Mouse (Mus musculus) midbrain, embryonic 15.5 days (tissue): ENCODE results near the gene Ginm1. TPM values are rescaled to one million over a fixed set of nuclear protein-coding genes. Genes with fewer than 3 reads are reported as not detected.
A peak's percentile ranks its signal among the peaks of the same experiment; 100 is the strongest.

Experiments used
- ATAC-seq: fragments of 200-750 bp; cut with Nextera tagmentation; replicated peaks from 2 replicates; pipeline ENCODE4 v1.8.0; 2017; ENCODE audit warnings: moderate TSS enrichment
- H3K27ac ChIP-seq: fragments of 300-500 bp; sonication (generic); 2 replicates; pipeline ENCODE4 v1.5.1; 2015; ENCODE audit warnings: mild to moderate bottlenecking, inconsistent platforms
- H3K27me3 ChIP-seq: fragments of 300-500 bp; sonication (generic); replicated peaks from 2 replicates; pipeline ENCODE4 v1.6.1; 2015; ENCODE audit warnings: inconsistent platforms
- H3K36me3 ChIP-seq: fragments of 300-500 bp; sonication (generic); replicated peaks from 2 replicates; pipeline ENCODE4 v1.6.1; 2015; ENCODE audit warnings: inconsistent platforms
- H3K4me1 ChIP-seq: fragments of 300-500 bp; sonication (generic); 2 replicates; pipeline ENCODE4 v1.6.1; 2015; ENCODE audit warnings: inconsistent platforms
- H3K4me2 ChIP-seq: fragments of 300-500 bp; sonication (generic); 2 replicates; pipeline ENCODE4 v1.6.1; 2015; ENCODE audit warnings: inconsistent platforms, mild to moderate bottlenecking, moderate library complexity
- H3K4me3 ChIP-seq: fragments of 300-500 bp; sonication (generic); 2 replicates; pipeline ENCODE4 v1.5.1; 2015; ENCODE audit warnings: mild to moderate bottlenecking, inconsistent platforms
- H3K9ac ChIP-seq: fragments of 300-500 bp; sonication (generic); 2 replicates; pipeline ENCODE4 v1.6.1; 2015; ENCODE audit warnings: mild to moderate bottlenecking, inconsistent platforms
- H3K9me3 ChIP-seq: fragments of 300-500 bp; sonication (generic); 2 replicates; pipeline ENCODE4 v1.6.1; 2016; ENCODE audit warnings: inconsistent platforms
- WGBS: fragments of 180-500 bp; shearing (Covaris S2); methylation state at CpG from one replicate; pipeline ENCODE4 v1.1.7; 2015; ENCODE audit warnings: mixed read lengths; 5-methylcytosine and 5-hydroxymethylcytosine counted together
- polyA plus RNA-seq: library from polyadenylated mRNA; unstranded; fragments of >200 nt; fragmentation: Nextera tagmentation; extraction: Ambion mirVana; gene quantifications from 2 replicates; pipeline ENCODE4 v1.2.1, GENCODE M21; 2015

Ginm1 gene
- polyA plus RNA-seq, 1 experiment from 2014 or later: 44.4 TPM

DNA sequence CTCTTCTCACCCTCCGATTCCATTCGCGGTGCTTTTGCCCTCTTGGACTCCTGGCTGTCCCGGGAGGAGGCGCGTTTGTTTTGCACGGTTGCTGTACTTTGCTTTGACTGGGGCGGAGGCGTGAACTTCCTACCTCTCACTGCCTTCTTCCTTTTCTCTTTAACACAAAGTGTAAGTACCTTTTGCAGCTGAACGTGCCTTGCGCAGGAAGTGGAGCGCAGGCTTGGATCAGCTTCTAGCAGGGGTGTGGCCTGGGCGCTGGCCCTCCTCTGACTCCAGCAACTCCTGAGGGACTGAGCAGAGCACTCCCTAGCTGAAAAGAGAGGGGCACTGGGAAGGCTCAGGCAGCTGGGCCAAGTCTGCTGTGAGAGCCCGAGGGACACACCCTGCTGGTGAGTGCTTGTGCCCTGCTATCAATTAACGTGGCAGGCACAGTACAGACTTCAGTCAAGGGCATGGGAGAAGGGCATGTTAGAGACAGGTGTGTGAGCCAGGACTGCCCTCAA lies 39.6 kb upstream of the Ginm1 start, which contains the start of gene Zc3h12d:
Gene Zc3h12d, plus strand, starts transcription at position 300 of the 506 bp plus-strand sequence.
- no peak within 1 kb of the TSS for H3K4me3 ChIP-seq
- H3K9ac ChIP-seq: no peak within 1 kb of the TSS
- H3K4me1 ChIP-seq: no peaks in the 10 kb centered on the region
- no peaks in the 10 kb centered on the region for H3K9me3 ChIP-seq
- H3K27ac ChIP-seq: no peak within 1 kb of the TSS
- no peaks in the 10 kb centered on the region for H3K36me3 ChIP-seq
- H3K4me2 ChIP-seq: peak within 1 kb of the TSS; percentile 18
- no peak for ATAC-seq
- no peaks in the 10 kb centered on the region for H3K27me3 ChIP-seq
- WGBS: 6% methylated on average over 15 of the region's 15 CpGs

DNA sequence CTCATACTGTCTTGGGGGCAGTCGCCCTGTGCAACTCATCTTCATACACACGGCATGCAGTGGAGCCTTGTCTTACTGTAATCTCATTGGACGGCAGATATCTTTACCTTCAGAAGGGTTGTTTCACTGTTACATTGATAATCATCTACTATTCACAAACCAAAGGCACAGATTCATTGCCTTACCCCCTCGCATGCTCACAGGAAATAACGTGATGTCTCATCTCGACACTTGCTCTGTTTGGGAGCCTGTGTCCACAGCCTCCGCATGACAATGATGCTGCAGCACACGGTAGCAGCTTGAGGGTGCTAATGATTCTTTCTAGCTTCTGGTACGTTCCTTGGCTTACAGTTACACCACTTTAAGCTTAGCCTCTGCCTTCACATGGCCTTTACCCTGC lies 33.5 kb upstream of the Ginm1 start:
- no peaks in the 10 kb centered on the region for H3K27me3 ChIP-seq
- peaks cover 13% of the 10 kb centered on the region; the same call in 1 of the 2 replicates for H3K36me3 ChIP-seq
- H3K9ac ChIP-seq: no peak overlapping the region
- no peak overlapping the region for H3K27ac ChIP-seq
- H3K4me2 ChIP-seq: no peak overlapping the region
- WGBS: 95% methylated on average over 9 of the region's 9 CpGs
- H3K4me3 ChIP-seq: no peak overlapping the region
- H3K9me3 ChIP-seq: no peaks in the 10 kb centered on the region
- ATAC-seq: no peak
- no peaks in the 10 kb centered on the region for H3K4me1 ChIP-seq

DNA sequence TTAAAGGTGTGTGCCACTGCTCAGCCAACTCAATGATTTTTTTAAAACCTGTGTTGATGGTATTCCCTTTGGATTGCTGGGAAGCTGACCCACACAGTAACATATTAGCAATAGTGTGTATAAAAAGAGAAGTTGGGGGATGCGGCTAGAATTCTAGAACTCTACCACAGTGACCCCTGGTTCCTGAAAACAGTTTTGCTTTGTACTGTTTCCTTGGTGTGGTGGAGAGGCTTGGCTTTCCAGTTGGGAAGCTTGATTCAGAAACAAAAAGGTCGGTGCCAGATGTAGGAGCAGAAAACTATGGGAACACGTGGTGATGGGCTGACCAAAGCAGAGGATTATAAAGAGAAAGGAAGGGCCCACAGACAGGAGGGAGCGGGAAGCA lies 32.6 kb upstream of the Ginm1 start:
- Histone ChIP-seq H3K9ac (no peak overlapping the region), H3K9me3 (no peaks in the 10 kb centered on the region), H3K4me2 (no peak overlapping the region), H3K4me1 (no peaks in the 10 kb centered on the region), H3K36me3 (peaks cover 18% of the 10 kb centered on the region; the same call in 1 of the 2 replicates), H3K27ac (no peak overlapping the region), H3K27me3 (no peaks in the 10 kb centered on the region), H3K4me3 (no peak overlapping the region)
- 93% methylated on average over 4 of the region's 4 CpGs for WGBS
- no peak for ATAC-seq

DNA sequence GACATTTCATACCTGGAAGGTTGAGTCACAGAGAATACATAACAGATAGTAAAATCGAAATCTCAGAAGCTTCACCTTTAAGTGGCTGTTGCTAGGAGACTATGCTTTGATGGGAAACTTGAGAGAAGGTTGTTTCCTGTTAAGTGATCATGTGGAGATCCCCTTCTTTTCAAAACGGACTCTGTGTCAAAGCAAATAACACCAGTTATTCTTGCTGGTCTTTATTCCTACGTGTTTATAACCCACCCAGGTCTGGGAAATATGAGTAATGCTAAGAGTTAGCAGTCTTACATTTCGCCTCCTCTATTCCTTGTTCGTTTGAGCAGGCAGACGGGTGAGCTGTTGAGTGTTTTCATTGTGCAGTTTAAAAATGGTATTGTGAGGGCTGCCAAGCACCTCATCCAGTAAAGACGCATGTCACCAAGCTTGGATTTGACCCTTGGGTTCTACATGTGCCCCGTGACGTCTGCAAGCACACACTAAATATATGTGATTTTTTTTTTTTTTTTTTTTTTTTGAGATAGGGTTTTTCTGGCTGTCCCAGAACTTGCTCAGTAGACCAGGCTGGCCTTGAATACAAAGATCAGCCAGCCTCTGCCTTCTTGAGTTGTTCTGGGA lies 32.1 kb upstream of the Ginm1 start:
- Histone ChIP-seq H3K27me3 (no peaks in the 10 kb centered on the region), H3K36me3 (peaks cover 18% of the 10 kb centered on the region; the same call in 1 of the 2 replicates), H3K9me3 (no peaks in the 10 kb centered on the region), H3K4me3 (no peak overlapping the region), H3K4me1 (no peaks in the 10 kb centered on the region), H3K4me2 (no peak overlapping the region), H3K9ac (no peak overlapping the region), H3K27ac (no peak overlapping the region)
- no peak for ATAC-seq
- 87% methylated on average over 9 of the region's 9 CpGs for WGBS

GRCm38 (mm10) chr10:7821981-7822380 lies 29.4 kb upstream of the Ginm1 start:
- H3K9me3 ChIP-seq: no peaks in the 10 kb centered on the region
- H3K4me2 ChIP-seq: no peak overlapping the region
- no peaks in the 10 kb centered on the region for H3K4me1 ChIP-seq
- no peaks in the 10 kb centered on the region for H3K27me3 ChIP-seq
- 96% methylated on average over 12 of the region's 12 CpGs for WGBS
- H3K9ac ChIP-seq: no peak overlapping the region
- peaks cover 24% of the 10 kb centered on the region; the same call in 1 of the 2 replicates for H3K36me3 ChIP-seq
- no peak overlapping the region for H3K27ac ChIP-seq
- no peak overlapping the region for H3K4me3 ChIP-seq
- ATAC-seq: no peak

GRCm38 (mm10) chr10:7820171-7820570 lies 27.5 kb upstream of the Ginm1 start:
- 90% methylated on average over 5 of the region's 5 CpGs for WGBS
- H3K36me3 ChIP-seq: peaks cover 27% of the 10 kb centered on the region; the same call in 1 of the 2 replicates
- no peak for ATAC-seq

GRCm38 (mm10) chr10:7819603-7820002 lies 27.0 kb upstream of the Ginm1 start:
- ATAC-seq: no peak
- no peaks in the 10 kb centered on the region for H3K9me3 ChIP-seq
- H3K27me3 ChIP-seq: no peaks in the 10 kb centered on the region
- whole genome bisulfite sequencing: 95% methylated on average over 4 of the region's 4 CpGs
- H3K4me2 ChIP-seq: no peak overlapping the region
- no peak overlapping the region for H3K9ac ChIP-seq
- no peak overlapping the region for H3K4me3 ChIP-seq
- H3K27ac ChIP-seq: no peak overlapping the region
- H3K4me1 ChIP-seq: no peaks in the 10 kb centered on the region
- H3K36me3 ChIP-seq: peaks cover 27% of the 10 kb centered on the region; the same call in 1 of the 2 replicates

More at GRCm38 (mm10) chr10:7820171-7820570, 27.5 kb upstream of the Ginm1 start:
- no peaks in the 10 kb centered on the region for H3K9me3 ChIP-seq
- H3K4me1 ChIP-seq: no peaks in the 10 kb centered on the region
- no peak overlapping the region for H3K4me3 ChIP-seq
- H3K4me2 ChIP-seq: no peak overlapping the region
- no peak overlapping the region for H3K27ac ChIP-seq
- H3K27me3 ChIP-seq: no peaks in the 10 kb centered on the region
- no peak overlapping the region for H3K9ac ChIP-seq

GRCm38 (mm10) chr10:7819156-7819555 lies 26.5 kb upstream of the Ginm1 start:
- Histone ChIP-seq H3K36me3 (peaks cover 32% of the 10 kb centered on the region; the same call in 1 of the 2 replicates), H3K4me3 (no peak overlapping the region), H3K27ac (no peak overlapping the region), H3K4me2 (no peak overlapping the region), H3K9me3 (no peaks in the 10 kb centered on the region), H3K27me3 (no peaks in the 10 kb centered on the region), H3K9ac (no peak overlapping the region), H3K4me1 (no peaks in the 10 kb centered on the region)
- no peak for ATAC-seq
- WGBS: 98% methylated on average over 4 of the region's 4 CpGs

DNA sequence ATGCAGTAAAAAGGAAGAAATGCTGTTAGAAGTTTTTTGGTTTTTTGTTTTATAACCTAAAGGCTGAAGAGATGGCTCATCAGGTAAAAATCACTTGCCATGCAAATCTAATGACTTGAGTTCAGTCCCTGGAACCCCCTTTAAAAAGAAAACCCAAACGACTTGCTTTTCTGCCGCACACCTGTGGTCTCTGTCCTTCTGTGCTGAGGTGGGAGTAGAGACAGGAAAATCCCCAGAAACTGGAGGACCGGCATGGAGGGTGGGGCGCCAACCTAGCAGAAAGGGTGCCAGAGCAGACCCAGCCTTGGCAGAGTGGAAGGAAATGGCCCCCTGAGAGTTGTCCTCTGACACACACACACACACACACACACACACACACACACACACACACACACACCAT lies 26.1 kb upstream of the Ginm1 start:
- H3K4me2 ChIP-seq: no peak overlapping the region
- H3K9ac ChIP-seq: no peak overlapping the region
- H3K9me3 ChIP-seq: no peaks in the 10 kb centered on the region
- peaks cover 31% of the 10 kb centered on the region; the same call in 1 of the 2 replicates for H3K36me3 ChIP-seq
- H3K27ac ChIP-seq: no peak overlapping the region
- H3K4me3 ChIP-seq: no peak overlapping the region
- no peaks in the 10 kb centered on the region for H3K27me3 ChIP-seq
- no peaks in the 10 kb centered on the region for H3K4me1 ChIP-seq
- 96% methylated on average over 4 of the region's 4 CpGs for WGBS
- ATAC-seq: no peak

- H3K4me3 ChIP-seq: no peak overlapping the region
- no peaks in the 10 kb centered on the region for H3K27me3 ChIP-seq
- no peaks in the 10 kb centered on the region for H3K4me1 ChIP-seq
- H3K9ac ChIP-seq: no peak overlapping the region
- no peak overlapping the region for H3K4me2 ChIP-seq
- no peak overlapping the region for H3K27ac ChIP-seq
- ATAC-seq: no peak
- no peaks in the 10 kb centered on the region for H3K9me3 ChIP-seq
- H3K36me3 ChIP-seq: peaks cover 23% of the 10 kb centered on the region
- 89% methylated on average over 2 of the region's 2 CpGs for WGBS
Measured at GRCm38 (mm10) chr10:7816476-7816875, 23.9 kb upstream of the Ginm1 start.

- Histone ChIP-seq H3K9me3 (no peaks in the 10 kb centered on the region), H3K27me3 (no peaks in the 10 kb centered on the region), H3K9ac (no peak overlapping the region), H3K4me2 (no peak overlapping the region), H3K4me1 (no peaks in the 10 kb centered on the region), H3K36me3 (peaks cover 34% of the 10 kb centered on the region), H3K4me3 (no peak overlapping the region), H3K27ac (no peak overlapping the region)
- ATAC-seq: peak; percentile 52; the same call in 1 of the 2 replicates
- 52% methylated on average over 2 of the region's 2 CpGs for WGBS
Measured at GRCm38 (mm10) chr10:7809937-7810336, 17.3 kb upstream of the Ginm1 start.

DNA sequence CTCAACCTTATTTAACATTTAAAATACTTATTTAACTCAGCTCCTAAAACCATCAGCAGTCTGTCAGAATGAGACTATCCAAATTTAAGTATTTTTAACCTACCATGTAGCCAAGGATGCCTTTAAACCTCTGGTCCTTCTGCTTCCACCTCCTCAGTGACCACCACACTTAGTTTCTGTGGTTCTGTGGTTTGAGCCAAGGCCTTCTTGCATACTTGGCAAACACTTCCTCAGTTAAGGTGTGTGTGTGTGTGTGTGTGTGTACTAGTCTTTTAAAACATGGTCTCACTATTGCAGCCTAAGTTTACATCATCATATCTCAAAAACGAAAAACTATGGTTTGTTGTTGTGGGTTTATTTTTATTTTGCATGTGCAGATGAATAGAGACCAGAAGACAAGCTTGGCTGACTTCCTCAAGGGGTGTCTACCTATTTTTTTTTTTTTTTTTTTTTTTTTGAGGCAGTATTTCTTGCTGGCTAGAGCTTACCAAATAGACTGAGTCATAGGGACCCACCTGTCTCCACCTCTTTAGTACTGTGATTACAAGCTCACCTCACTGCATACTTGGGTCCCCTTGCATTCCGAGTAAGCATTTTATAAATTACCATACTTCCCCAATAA lies 10.0 kb upstream of the Ginm1 start:
- Histone ChIP-seq H3K4me2 (no peak overlapping the region), H3K27me3 (no peaks in the 10 kb centered on the region), H3K36me3 (peaks cover 39% of the 10 kb centered on the region), H3K27ac (no peak overlapping the region), H3K9ac (no peak overlapping the region), H3K4me3 (no peak overlapping the region), H3K4me1 (no peaks in the 10 kb centered on the region), H3K9me3 (no peaks in the 10 kb centered on the region)
- no peak for ATAC-seq
- 93% methylated on average over 2 of the region's 2 CpGs for WGBS

- Histone ChIP-seq H3K4me2 (no peak overlapping the region), H3K36me3 (peaks cover 45% of the 10 kb centered on the region), H3K4me1 (no peaks in the 10 kb centered on the region), H3K27ac (no peak overlapping the region), H3K4me3 (no peak overlapping the region), H3K9ac (no peak overlapping the region), H3K9me3 (no peaks in the 10 kb centered on the region), H3K27me3 (no peaks in the 10 kb centered on the region)
- no peak for ATAC-seq
- whole genome bisulfite sequencing: 96% methylated on average over 3 of the region's 3 CpGs
Measured at GRCm38 (mm10) chr10:7801258-7801657, 8.6 kb upstream of the Ginm1 start.
